ENCODE assay signal across 20 mouse cellular contexts in the genomic region with DNA sequence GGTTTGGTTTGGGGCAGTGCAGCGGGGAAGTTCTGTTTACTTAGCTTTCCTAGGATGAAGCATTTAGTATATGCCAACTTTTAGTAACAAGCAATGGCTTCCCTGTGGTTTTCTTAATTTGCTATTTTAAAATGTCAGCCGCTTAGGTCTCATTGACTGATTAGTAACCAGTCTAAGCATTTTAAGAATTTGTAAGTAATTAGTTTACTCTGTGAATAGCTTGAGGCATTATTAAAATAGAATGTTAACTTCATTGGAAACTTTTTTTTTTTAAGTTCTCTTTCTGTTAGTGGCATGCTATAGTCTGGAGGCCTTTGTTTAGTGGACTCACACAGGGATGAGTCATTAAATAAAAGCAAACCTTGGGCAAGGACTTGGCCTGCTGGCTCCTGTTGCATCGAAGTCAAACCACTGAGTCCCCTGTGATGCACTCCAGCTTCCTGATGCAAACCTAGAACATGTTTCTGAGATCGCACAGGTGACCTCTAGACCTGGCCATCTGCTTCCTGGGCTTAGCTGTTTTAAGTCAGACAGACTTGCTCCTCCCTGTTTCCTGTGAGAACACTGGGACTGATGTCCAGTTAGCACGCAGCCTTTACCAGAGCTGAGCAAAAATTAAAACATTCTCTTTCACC. TPM values are rescaled to one million over a fixed set of nuclear protein-coding genes. Genes with fewer than 3 reads are reported as not detected.
A peak's percentile ranks its signal among the peaks of the same experiment; 100 is the strongest.
DNase-seq lines count a peak whose midpoint lies in the region; ATAC-seq and TF ChIP-seq lines count a peak whose summit lies in the region.
"Had no signal": no experiment of that assay in that cellular context is flagged by ENCODE, and none has a peak within 500 bp of the region (broad histone marks: within the 10 kb centered on the region; RNA-seq: fewer than 3 reads in every experiment).

No protein-coding gene starts in this region.

- TF ChIP-seq CTCF in intestine, postnatal 0 days (IDR thresholded peaks at IDR 0.05; ENCODE audit: low read depth): no peak

- peak overlapping the region; percentile 16; the same call in 1 of the 2 replicates for H3K9ac ChIP-seq in intestine, embryonic 16.5 days (ENCODE audit: low read depth, low read length)
- no peak overlapping the region for H3K9ac ChIP-seq in intestine, postnatal 0 days (ENCODE audit: low read depth, low read length)
- no peak overlapping the region for H3K9ac ChIP-seq in embryonic facial prominence, embryonic 15.5 days
- H3K9ac ChIP-seq: forebrain, embryonic 12.5 days; liver, postnatal 0 days had no signal

- no peaks in the 10 kb centered on the region for H3K9me3 ChIP-seq in intestine, embryonic 16.5 days (ENCODE audit: control insufficient read depth, low read length)
- H3K9me3 ChIP-seq in intestine, postnatal 0 days (ENCODE audit: control insufficient read depth): no peaks in the 10 kb centered on the region
- H3K9me3 ChIP-seq in embryonic facial prominence, embryonic 15.5 days (replicated peaks): no peaks in the 10 kb centered on the region
- H3K9me3 ChIP-seq: forebrain, embryonic 12.5 days had no signal

- 57% methylated on average over 5 of the region's 5 CpGs for WGBS in intestine, embryonic 16.5 days
- WGBS in intestine, postnatal 0 days: 64% methylated on average over 5 of the region's 5 CpGs
- WGBS in embryonic facial prominence, embryonic 15.5 days: 44% methylated on average over 5 of the region's 5 CpGs

- no peak overlapping the region for H3K4me3 ChIP-seq in intestine, embryonic 16.5 days (ENCODE audit: low read length)
- no peak overlapping the region for H3K4me3 ChIP-seq in intestine, postnatal 0 days (ENCODE audit: low read depth, low read length)
- H3K4me3 ChIP-seq in embryonic facial prominence, embryonic 15.5 days (replicated peaks): no peak overlapping the region
- H3K4me3 ChIP-seq: forebrain, embryonic 12.5 days had no signal

- H3K4me1 ChIP-seq in intestine, embryonic 16.5 days (ENCODE audit: control insufficient read depth, insufficient read depth, low read length): peaks cover 5% of the 10 kb centered on the region; the same call in 1 of the 2 replicates
- H3K4me1 ChIP-seq in intestine, postnatal 0 days (replicated peaks; ENCODE audit: control insufficient read depth, insufficient read depth, low read length): peaks cover 10% of the 10 kb centered on the region
- H3K4me1 ChIP-seq in embryonic facial prominence, embryonic 15.5 days: peaks cover 27% of the 10 kb centered on the region

- ATAC-seq in intestine, embryonic 16.5 days: no peak
- no peak for ATAC-seq in intestine, postnatal 0 days
- ATAC-seq in embryonic facial prominence, embryonic 15.5 days (ENCODE audit: insufficient number of reproducible peaks, low FRiP score, low TSS enrichment, low read depth): no peak
- no peak for ATAC-seq in CD4-positive, CD25-positive, alpha-beta regulatory T cell, adult 4 months
- ATAC-seq: hindbrain, embryonic 16.5 days; liver, postnatal 0 days had no signal

- H3K27ac ChIP-seq in intestine, embryonic 16.5 days (ENCODE audit: low read length): no peak overlapping the region
- no peak overlapping the region for H3K27ac ChIP-seq in intestine, postnatal 0 days (ENCODE audit: low read depth, low read length)
- peak overlapping the region; percentile 49 for H3K27ac ChIP-seq in embryonic facial prominence, embryonic 15.5 days (replicated peaks)
- H3K27ac ChIP-seq: forebrain, embryonic 12.5 days had no signal

- no peak overlapping the region for H3K4me2 ChIP-seq in intestine, embryonic 16.5 days (ENCODE audit: low read depth, low read length)
- H3K4me2 ChIP-seq in intestine, postnatal 0 days (replicated peaks; ENCODE audit: low read depth): no peak overlapping the region
- H3K4me2 ChIP-seq in embryonic facial prominence, embryonic 15.5 days (replicated peaks): no peak overlapping the region
- H3K4me2 ChIP-seq: forebrain, embryonic 12.5 days had no signal

- no peaks in the 10 kb centered on the region; the same call in 1 of the 2 replicates for H3K36me3 ChIP-seq in intestine, embryonic 16.5 days (ENCODE audit: control insufficient read depth, insufficient read depth, low read length)
- 0 out of 2 replicates have a peak, but pooled peaks cover 8% of the 10 kb centered on the region for H3K36me3 ChIP-seq in intestine, postnatal 0 days (ENCODE audit: control insufficient read depth, insufficient read depth)
- H3K36me3 ChIP-seq in embryonic facial prominence, embryonic 15.5 days: no peaks in the 10 kb centered on the region

- intact Hi-C loops in heart, postnatal 36 days (cut with DNase I): no loop called here

- DNase-seq in 3T3-L1 (ENCODE audit: low read depth, low spot score) (peak; percentile 92), 416B (ENCODE audit: low read depth) (peak; percentile 87)
- no peak for DNase-seq in cerebellum, adult 9-10 months
- no peak for DNase-seq in heart, postnatal 36 days
- DNase-seq: cerebellum, adult 9-11 months; gastrocnemius, postnatal 10 days; heart, adult 18-20 months; kidney, adult 11 months; liver, postnatal 0 days; lung, postnatal 10 days; midbrain, embryonic 14.5 days; thymus, adult 18-20 months; thymus, postnatal 4 days had no signal

- H3K27me3 ChIP-seq in intestine, embryonic 16.5 days (replicated peaks; ENCODE audit: control insufficient read depth, insufficient read depth, low read length): no peaks in the 10 kb centered on the region
- H3K27me3 ChIP-seq in intestine, postnatal 0 days (replicated peaks; ENCODE audit: control insufficient read depth, insufficient read depth, low read length): no peaks in the 10 kb centered on the region
- no peaks in the 10 kb centered on the region for H3K27me3 ChIP-seq in embryonic facial prominence, embryonic 15.5 days
- H3K27me3 ChIP-seq: CH12.LX; forebrain, embryonic 12.5 days had no signal

RNA-seq across cellular contexts. Expression of gene Bpgm, which starts 22.1 kb away (rescaled TPM):
- 49.3 and 54.4 TPM in 2 replicates for polyA plus RNA-seq in intestine, embryonic 16.5 days (2015; fragmentation: Nextera tagmentation; extraction: Ambion mirVana)
- 70.8 and 73.1 TPM in 2 replicates for polyA plus RNA-seq in intestine, postnatal 0 days (2015; fragmentation: Nextera tagmentation; extraction: Ambion mirVana)
- polyA plus RNA-seq in embryonic facial prominence, embryonic 15.5 days (2015; fragmentation: Nextera tagmentation; extraction: Ambion mirVana): 42.4 and 49.5 TPM in 2 replicates
- 10 to 100 TPM; 54.7 to 59.1 TPM for total RNA-seq in heart, postnatal 36 days (2021)
- polyA plus RNA-seq in CD4-positive, CD25-positive, alpha-beta regulatory T cell, adult 4 months (2017; shearing (Covaris generic)): 10 to 100 TPM; 21.5 to 31.7 TPM

Comparison
In these comparisons a context has a peak if more than half of its experiments do, and no peak if none do; other contexts are left out.
1. DNase-seq: peak in 3T3-L1 (single experiment) and 416B (single experiment); none in cerebellum, adult 9-10 months (single experiment) and heart, postnatal 36 days (0 of 2).